Mouse (Mus musculus): ENCODE measurements around the gene Edn2. TPM values are rescaled to one million over a fixed set of nuclear protein-coding genes. Genes with fewer than 3 reads are reported as not detected.
A peak's percentile ranks its signal among the peaks of the same experiment; 100 is the strongest.

Edn2 gene
- total RNA-seq (2014; rRNA removed) (0.38 TPM in 1 of 2 replicates, not detected in the other), polyA plus RNA-seq (2015; fragmentation: Nextera tagmentation; extraction: Ambion mirVana) (0.10 and 0.29 TPM in 2 replicates)

GRCm38 (mm10) chr4:120161166-120161949 lies at the start of gene Edn2:
Gene Edn2, plus strand, starts transcription at chr4:120161206.
- ATAC-seq (ENCODE audit: low FRiP score), result no peak
- 47% methylated on average over 27 of the region's 29 CpGs for WGBS
- H3K9ac ChIP-seq (replicated peaks; ENCODE audit: low read length, poor library complexity, severe bottlenecking), result no peak within 1 kb of the TSS

GRCm38 (mm10) chr4:120115516-120115915 lies 45.5 kb upstream of the Edn2 start:
- no peaks in the 10 kb centered on the region for H3K4me1 ChIP-seq (ENCODE audit: insufficient read depth, low read length)
- no peak overlapping the region for H3K4me3 ChIP-seq (ENCODE audit: low read depth, low read length)
- H3K9me3 ChIP-seq (ENCODE audit: low read length), result peaks cover 5% of the 10 kb centered on the region; the same call in 1 of the 2 replicates
- ATAC-seq (ENCODE audit: low FRiP score) (no peak), DNase-seq (ENCODE audit: low spot score) (no peak)
- 91% methylated on average over 3 of the region's 3 CpGs for WGBS
- no peak overlapping the region for H3K4me2 ChIP-seq (ENCODE audit: low read depth, low read length, poor library complexity, severe bottlenecking)
- H3K9ac ChIP-seq (replicated peaks; ENCODE audit: low read length, poor library complexity, severe bottlenecking), result no peak overlapping the region
- TF ChIP-seq CTCF (IDR thresholded peaks at IDR 0.05), result no peak
- no peaks in the 10 kb centered on the region for H3K27me3 ChIP-seq (ENCODE audit: insufficient read depth, low read length)
- H3K27ac ChIP-seq (ENCODE audit: low read depth, low read length), result no peak overlapping the region
- no peaks in the 10 kb centered on the region for H3K36me3 ChIP-seq (ENCODE audit: insufficient read depth, low read length)

More at GRCm38 (mm10) chr4:120161166-120161949, at the start of gene Edn2:
- H3K4me2 ChIP-seq (ENCODE audit: low read depth, low read length, poor library complexity, severe bottlenecking), result no peak within 1 kb of the TSS
- H3K27ac ChIP-seq (ENCODE audit: low read depth, low read length), result no peak within 1 kb of the TSS
- no peaks in the 10 kb centered on the region for H3K9me3 ChIP-seq (ENCODE audit: low read length)
- no peak within 1 kb of the TSS for H3K4me3 ChIP-seq (ENCODE audit: low read depth, low read length)
- no peak for TF ChIP-seq CTCF (IDR thresholded peaks at IDR 0.05)
- DNase-seq (ENCODE audit: low spot score), result no peak
- no peaks in the 10 kb centered on the region for H3K27me3 ChIP-seq (ENCODE audit: insufficient read depth, low read length)
- no peaks in the 10 kb centered on the region for H3K36me3 ChIP-seq (ENCODE audit: insufficient read depth, low read length)
- no peaks in the 10 kb centered on the region for H3K4me1 ChIP-seq (ENCODE audit: insufficient read depth, low read length)

DNA sequence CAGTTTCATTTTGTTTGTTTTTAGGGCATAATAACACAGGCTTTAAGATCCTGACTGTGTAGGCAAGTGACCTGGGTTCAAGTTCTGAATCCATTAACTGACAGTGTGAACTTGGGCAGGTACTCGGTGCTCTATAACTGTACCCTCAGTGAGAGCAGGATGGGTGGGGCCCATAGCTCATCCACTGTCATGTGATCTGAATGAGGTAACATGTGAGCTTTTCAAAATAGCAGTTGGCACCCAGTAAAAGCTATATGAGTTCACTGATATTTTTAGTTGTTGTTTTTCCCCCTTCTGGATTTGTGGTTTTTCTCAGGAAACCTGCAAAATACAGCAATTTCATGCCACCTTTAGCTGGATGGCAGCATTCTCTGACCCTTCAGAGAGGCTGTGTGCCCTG lies 44.7 kb upstream of the Edn2 start:
- no peaks in the 10 kb centered on the region for H3K27me3 ChIP-seq (ENCODE audit: insufficient read depth, low read length)
- no peaks in the 10 kb centered on the region for H3K36me3 ChIP-seq (ENCODE audit: insufficient read depth, low read length)
- DNase-seq (ENCODE audit: low spot score), result no peak
- no peak overlapping the region for H3K9ac ChIP-seq (replicated peaks; ENCODE audit: low read length, poor library complexity, severe bottlenecking)
- no peak for TF ChIP-seq CTCF (IDR thresholded peaks at IDR 0.05)
- no peak overlapping the region for H3K4me2 ChIP-seq (ENCODE audit: low read depth, low read length, poor library complexity, severe bottlenecking)
- H3K4me1 ChIP-seq (ENCODE audit: insufficient read depth, low read length), result no peaks in the 10 kb centered on the region
- H3K9me3 ChIP-seq (ENCODE audit: low read length), result peaks cover 5% of the 10 kb centered on the region; the same call in 1 of the 2 replicates
- H3K4me3 ChIP-seq (ENCODE audit: low read depth, low read length), result no peak overlapping the region
- H3K27ac ChIP-seq (ENCODE audit: low read depth, low read length), result no peak overlapping the region
- ATAC-seq (ENCODE audit: low FRiP score), result no peak
- 93% methylated on average over 1 of the region's 1 CpGs for WGBS

GRCm38 (mm10) chr4:120120276-120120675 lies 40.7 kb upstream of the Edn2 start:
- Histone ChIP-seq H3K9ac (replicated peaks; ENCODE audit: low read length, poor library complexity, severe bottlenecking) (no peak overlapping the region), H3K4me1 (ENCODE audit: insufficient read depth, low read length) (no peaks in the 10 kb centered on the region), H3K27me3 (ENCODE audit: insufficient read depth, low read length) (no peaks in the 10 kb centered on the region), H3K27ac (ENCODE audit: low read depth, low read length) (no peak overlapping the region), H3K9me3 (ENCODE audit: low read length) (peaks cover 5% of the 10 kb centered on the region; the same call in 1 of the 2 replicates), H3K4me3 (ENCODE audit: low read depth, low read length) (no peak overlapping the region), H3K36me3 (ENCODE audit: insufficient read depth, low read length) (peaks cover 4% of the 10 kb centered on the region; the same call in 1 of the 2 replicates), H3K4me2 (ENCODE audit: low read depth, low read length, poor library complexity, severe bottlenecking) (no peak overlapping the region)
- peak; percentile 90 for TF ChIP-seq CTCF (IDR thresholded peaks at IDR 0.05)
- DNase-seq (ENCODE audit: low spot score) (peak; percentile 68), ATAC-seq (ENCODE audit: low FRiP score) (peak; percentile 57; the same call in 1 of the 2 replicates)
- WGBS, result 39% methylated on average over 8 of the region's 8 CpGs

- no peak for DNase-seq (ENCODE audit: low spot score)
- H3K4me3 ChIP-seq (ENCODE audit: low read depth, low read length), result no peak overlapping the region
- WGBS, result 86% methylated on average over 6 of the region's 6 CpGs
- no peak for ATAC-seq (ENCODE audit: low FRiP score)
- no peak for TF ChIP-seq CTCF (IDR thresholded peaks at IDR 0.05)
- H3K27me3 ChIP-seq (ENCODE audit: insufficient read depth, low read length), result no peaks in the 10 kb centered on the region
- H3K4me2 ChIP-seq (ENCODE audit: low read depth, low read length, poor library complexity, severe bottlenecking), result no peak overlapping the region
- no peak overlapping the region for H3K27ac ChIP-seq (ENCODE audit: low read depth, low read length)
- peaks cover 7% of the 10 kb centered on the region; the same call in 1 of the 2 replicates for H3K36me3 ChIP-seq (ENCODE audit: insufficient read depth, low read length)
- no peak overlapping the region for H3K9ac ChIP-seq (replicated peaks; ENCODE audit: low read length, poor library complexity, severe bottlenecking)
- no peaks in the 10 kb centered on the region for H3K9me3 ChIP-seq (ENCODE audit: low read length)
- H3K4me1 ChIP-seq (ENCODE audit: insufficient read depth, low read length), result no peaks in the 10 kb centered on the region
Observed at GRCm38 (mm10) chr4:120124656-120125055, 36.4 kb upstream of the Edn2 start.

DNA sequence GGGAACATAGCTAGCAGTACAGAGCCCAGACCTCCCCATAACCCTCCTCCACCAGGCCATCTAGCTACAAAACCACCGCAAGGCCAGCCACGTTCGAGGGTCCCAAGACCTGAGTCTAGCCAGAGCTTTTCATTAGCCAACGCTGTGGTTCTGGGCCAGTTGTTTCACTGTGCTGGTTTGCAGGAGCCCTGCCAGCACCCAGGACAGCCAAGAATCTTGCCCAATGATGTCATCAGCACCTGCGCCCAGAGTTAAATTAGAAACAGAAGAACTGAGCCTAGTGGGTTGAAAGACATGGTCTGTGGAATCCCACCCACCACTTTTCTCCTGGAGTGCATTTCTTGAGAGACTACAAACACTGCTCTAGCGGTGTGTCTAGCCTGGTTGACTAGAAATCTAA lies 35.0 kb upstream of the Edn2 start:
- H3K27me3 ChIP-seq (ENCODE audit: insufficient read depth, low read length), result no peaks in the 10 kb centered on the region
- H3K9me3 ChIP-seq (ENCODE audit: low read length), result no peaks in the 10 kb centered on the region
- H3K4me2 ChIP-seq (ENCODE audit: low read depth, low read length, poor library complexity, severe bottlenecking), result no peak overlapping the region
- H3K27ac ChIP-seq (ENCODE audit: low read depth, low read length), result no peak overlapping the region
- ATAC-seq (ENCODE audit: low FRiP score) (no peak), DNase-seq (ENCODE audit: low spot score) (no peak)
- H3K36me3 ChIP-seq (ENCODE audit: insufficient read depth, low read length), result peaks cover 7% of the 10 kb centered on the region; the same call in 1 of the 2 replicates
- WGBS, result 92% methylated on average over 6 of the region's 6 CpGs
- no peaks in the 10 kb centered on the region for H3K4me1 ChIP-seq (ENCODE audit: insufficient read depth, low read length)
- no peak overlapping the region for H3K4me3 ChIP-seq (ENCODE audit: low read depth, low read length)
- TF ChIP-seq CTCF (IDR thresholded peaks at IDR 0.05), result no peak
- H3K9ac ChIP-seq (replicated peaks; ENCODE audit: low read length, poor library complexity, severe bottlenecking), result no peak overlapping the region
